Mouse (Mus musculus): ENCODE data around the gene Atp1b2. TPM values are rescaled to one million over a fixed set of nuclear protein-coding genes. Genes with fewer than 3 reads are reported as not detected.
"Not testable (repeated sequence)": the region's sequence is repeated elsewhere in the genome, so short reads cannot be mapped to it uniquely, and the experiment has no call there.

Atp1b2 gene
- 14.1 and 14.7 TPM in 2 replicates for polyA plus RNA-seq (2015; fragmentation: Nextera tagmentation; extraction: Ambion mirVana)

- H3K4me2 ChIP-seq: peak within 1 kb of the TSS; percentile 99
These were observed at the start of gene Atp1b2 for GRCm38 (mm10) chr11:69605726-69606490. TSS of gene Atp1b2 (minus strand) at chr11:69605942.

GRCm38 (mm10) chr11:69654760-69655159, 49.0 kb upstream of the Atp1b2 start:
- Histone ChIP-seq H3K27me3 (no peaks in the 10 kb centered on the region), H3K4me2 (no peak overlapping the region), H3K27ac (replicated peaks) (0 out of 2 replicates have a peak overlapping the region, but pooled peaks have one; percentile 0), H3K9me3 (replicated peaks) (no peaks in the 10 kb centered on the region), H3K9ac (no peak overlapping the region), H3K4me1 (replicated peaks) (peaks cover 39% of the 10 kb centered on the region), H3K36me3 (replicated peaks) (peaks cover 91% of the 10 kb centered on the region), H3K4me3 (replicated peaks) (no peak overlapping the region)
- WGBS (ENCODE audit: insufficient replicate concordance): 44% methylated on average over 9 of the region's 9 CpGs
- ATAC-seq (ENCODE audit: insufficient read depth): no peak

More at GRCm38 (mm10) chr11:69605726-69606490, at the start of gene Atp1b2:
- ATAC-seq (ENCODE audit: insufficient read depth): peak; percentile 91
- peaks cover 83% of the 10 kb centered on the region for H3K4me1 ChIP-seq (replicated peaks)
- 1% methylated on average over 31 of the region's 32 CpGs for WGBS (ENCODE audit: insufficient replicate concordance)
- H3K27me3 ChIP-seq: peaks cover 13% of the 10 kb centered on the region; the same call in 1 of the 2 replicates
- H3K36me3 ChIP-seq (replicated peaks): 0 out of 2 replicates have a peak, but pooled peaks cover 1% of the 10 kb centered on the region
- H3K9me3 ChIP-seq (replicated peaks): no peaks in the 10 kb centered on the region
- H3K9ac ChIP-seq: peak within 1 kb of the TSS; percentile 79
- peak within 1 kb of the TSS; percentile 75 for H3K4me3 ChIP-seq (replicated peaks)
- H3K27ac ChIP-seq (replicated peaks): peak within 1 kb of the TSS; percentile 83

- peaks cover 39% of the 10 kb centered on the region for H3K4me1 ChIP-seq (replicated peaks)
- H3K27me3 ChIP-seq: no peaks in the 10 kb centered on the region
- peaks cover 92% of the 10 kb centered on the region for H3K36me3 ChIP-seq (replicated peaks)
- H3K4me3 ChIP-seq (replicated peaks): no peak overlapping the region
- no peak overlapping the region for H3K9ac ChIP-seq
- no peak overlapping the region for H3K4me2 ChIP-seq
- no peak overlapping the region for H3K27ac ChIP-seq (replicated peaks)
- no peaks in the 10 kb centered on the region for H3K9me3 ChIP-seq (replicated peaks)
- WGBS (ENCODE audit: insufficient replicate concordance): 69% methylated on average over 5 of the region's 5 CpGs
- no peak for ATAC-seq (ENCODE audit: insufficient read depth)
These were observed 47.7 kb upstream of the Atp1b2 start for GRCm38 (mm10) chr11:69653399-69653798.

GRCm38 (mm10) chr11:69645860-69646259, 40.1 kb upstream of the Atp1b2 start:
- peak; percentile 52 for ATAC-seq (ENCODE audit: insufficient read depth)
- no peaks in the 10 kb centered on the region for H3K27me3 ChIP-seq
- H3K9me3 ChIP-seq (replicated peaks): no peaks in the 10 kb centered on the region
- WGBS (ENCODE audit: insufficient replicate concordance): 73% methylated on average over 5 of the region's 5 CpGs
- H3K9ac ChIP-seq: no peak overlapping the region
- H3K4me3 ChIP-seq (replicated peaks): no peak overlapping the region
- peaks cover 97% of the 10 kb centered on the region for H3K36me3 ChIP-seq (replicated peaks)
- H3K27ac ChIP-seq (replicated peaks): no peak overlapping the region
- no peaks in the 10 kb centered on the region for H3K4me1 ChIP-seq (replicated peaks)
- H3K4me2 ChIP-seq: no peak overlapping the region

GRCm38 (mm10) chr11:69635471-69635870, 29.7 kb upstream of the Atp1b2 start:
- peak overlapping the region; percentile 76; the same call in 1 of the 2 replicates for H3K4me2 ChIP-seq
- WGBS (ENCODE audit: insufficient replicate concordance): 79% methylated on average over 3 of the region's 3 CpGs

GRCm38 (mm10) chr11:69633128-69633866, 27.6 kb upstream of the Atp1b2 start:
- peak overlapping the region; percentile 93 for H3K27ac ChIP-seq (replicated peaks)

More at GRCm38 (mm10) chr11:69635471-69635870, 29.7 kb upstream of the Atp1b2 start:
- no peak for ATAC-seq (ENCODE audit: insufficient read depth)
- no peak overlapping the region for H3K27ac ChIP-seq (replicated peaks)
- peaks cover 35% of the 10 kb centered on the region for H3K36me3 ChIP-seq (replicated peaks)
- H3K4me3 ChIP-seq (replicated peaks): 0 out of 2 replicates have a peak overlapping the region, but pooled peaks have one; percentile 1
- H3K27me3 ChIP-seq: no peaks in the 10 kb centered on the region
- H3K9ac ChIP-seq: no peak overlapping the region
- H3K4me1 ChIP-seq (replicated peaks): peaks cover 39% of the 10 kb centered on the region
- no peaks in the 10 kb centered on the region for H3K9me3 ChIP-seq (replicated peaks)

GRCm38 (mm10) chr11:69632284-69633089, 26.7 kb upstream of the Atp1b2 start, which contains the start of gene Fxr2:
TSS of gene Fxr2 (plus strand) at chr11:69632990.
- peak; percentile 97 for ATAC-seq (ENCODE audit: insufficient read depth)
- Histone ChIP-seq H3K4me3 (replicated peaks) (peak within 1 kb of the TSS; percentile 94), H3K36me3 (replicated peaks) (peaks cover 10% of the 10 kb centered on the region), H3K4me2 (peak within 1 kb of the TSS; percentile 76), H3K27ac (replicated peaks) (peak within 1 kb of the TSS; percentile 93), H3K9ac (peak within 1 kb of the TSS; percentile 99), H3K4me1 (replicated peaks) (peaks cover 43% of the 10 kb centered on the region), H3K27me3 (no peaks in the 10 kb centered on the region), H3K9me3 (replicated peaks) (no peaks in the 10 kb centered on the region)
- 0% methylated on average over 51 of the region's 56 CpGs for WGBS (ENCODE audit: insufficient replicate concordance)

More at GRCm38 (mm10) chr11:69633128-69633866, 27.6 kb upstream of the Atp1b2 start:
- Histone ChIP-seq H3K36me3 (replicated peaks) (peaks cover 18% of the 10 kb centered on the region), H3K4me1 (replicated peaks) (peaks cover 43% of the 10 kb centered on the region), H3K27me3 (no peaks in the 10 kb centered on the region), H3K4me3 (replicated peaks) (peak overlapping the region; percentile 94), H3K9ac (peak overlapping the region; percentile 99), H3K9me3 (replicated peaks) (no peaks in the 10 kb centered on the region), H3K4me2 (peak overlapping the region; percentile 76)
- WGBS (ENCODE audit: insufficient replicate concordance): under 1% methylated on average over 37 of the region's 50 CpGs
- peak; percentile 59 for ATAC-seq (ENCODE audit: insufficient read depth)

- 58% methylated on average over 1 of the region's 1 CpGs for WGBS (ENCODE audit: insufficient replicate concordance)
- H3K27me3 ChIP-seq: no peaks in the 10 kb centered on the region
- no peaks in the 10 kb centered on the region for H3K9me3 ChIP-seq (replicated peaks)
- H3K4me2 ChIP-seq: no peak overlapping the region
- H3K36me3 ChIP-seq (replicated peaks): no peaks in the 10 kb centered on the region
- H3K27ac ChIP-seq (replicated peaks): no peak overlapping the region
- no peak overlapping the region for H3K4me3 ChIP-seq (replicated peaks)
- H3K4me1 ChIP-seq (replicated peaks): peaks cover 27% of the 10 kb centered on the region
- H3K9ac ChIP-seq: no peak overlapping the region
- no peak for ATAC-seq (ENCODE audit: insufficient read depth)
These were observed 24.1 kb upstream of the Atp1b2 start for GRCm38 (mm10) chr11:69629802-69630201.

GRCm38 (mm10) chr11:69628286-69628685, 22.5 kb upstream of the Atp1b2 start:
- no peak for ATAC-seq (ENCODE audit: insufficient read depth)
- Histone ChIP-seq H3K9me3 (replicated peaks) (no peaks in the 10 kb centered on the region), H3K36me3 (replicated peaks) (no peaks in the 10 kb centered on the region), H3K4me1 (replicated peaks) (peaks cover 12% of the 10 kb centered on the region), H3K9ac (no peak overlapping the region), H3K4me3 (replicated peaks) (no peak overlapping the region), H3K27ac (replicated peaks) (no peak overlapping the region), H3K4me2 (no peak overlapping the region), H3K27me3 (no peaks in the 10 kb centered on the region)
- 30% methylated on average over 6 of the region's 6 CpGs for whole genome bisulfite sequencing (ENCODE audit: insufficient replicate concordance)

GRCm38 (mm10) chr11:69624339-69624738, 18.6 kb upstream of the Atp1b2 start:
- not testable (repeated sequence) for H3K27ac ChIP-seq (replicated peaks); H3K4me2 ChIP-seq; ATAC-seq (ENCODE audit: insufficient read depth); H3K9ac ChIP-seq; H3K4me3 ChIP-seq (replicated peaks); H3K27me3 ChIP-seq; H3K36me3 ChIP-seq (replicated peaks); H3K9me3 ChIP-seq (replicated peaks)
- peaks cover 36% of the 10 kb centered on the region for H3K4me1 ChIP-seq (replicated peaks)
- 61% methylated on average over 2 of the region's 2 CpGs for WGBS (ENCODE audit: insufficient replicate concordance)

All from liver, embryonic 15.5 days (tissue).